Mouse (Mus musculus) liver, adult 2 months (tissue): Measurements from ENCODE around the gene Gpatch2.

Experiments
- CTCF ChIP-seq: fragments of 200-500 bp; IDR thresholded peaks from 2 replicates; pipeline ENCODE4 v1.5.1; 2011; ENCODE audit warnings: low read depth, low read length, control low read depth
- POLR2A ChIP-seq: fragments of 200-500 bp; IDR thresholded peaks from 2 replicates; pipeline ENCODE4 v1.6.1; 2011; ENCODE audit warnings: low read length, control low read depth; ENCODE audit not compliant: insufficient read depth; ENCODE audit errors: extremely low read depth

GRCm38 (mm10) chr1:187315821-187316220, 100.5 kb downstream of the Gpatch2 start:
- no peak for TF ChIP-seq CTCF
- no peak for TF ChIP-seq POLR2A
